Mouse (Mus musculus) spleen, postnatal 14 days (tissue): ENCODE data around the gene Kctd2.

ENCODE experiments used
- DNase-seq, 2 experiments: peaks; one replicate each; pipeline ENCODE4 v3.0.0; 2021 to 2022; ENCODE audit warnings: low spot score in 2 of 2

Kctd2 gene

GRCm38 (mm10) chr11:115400630-115401391, 19.1 kb upstream of the Kctd2 start:
- no peak for DNase-seq

GRCm38 (mm10) chr11:115403338-115404124, 16.4 kb upstream of the Kctd2 start, which contains the start of gene Mrpl58:
Mrpl58 (plus strand) TSS chr11:115403752.
- peak; percentile 63 to 78 for DNase-seq

- no peak for DNase-seq
Measured at GRCm38 (mm10) chr11:115405723-115406122, 14.2 kb upstream of the Kctd2 start.

GRCm38 (mm10) chr11:115406858-115407401, 13.0 kb upstream of the Kctd2 start:
- no peak for DNase-seq

GRCm38 (mm10) chr11:115408266-115408920, 11.5 kb upstream of the Kctd2 start:
- no peak for DNase-seq

- no peak for DNase-seq
Measured at GRCm38 (mm10) chr11:115409556-115409955, 10.4 kb upstream of the Kctd2 start.

GRCm38 (mm10) chr11:115420336-115421190, 635 bp downstream of the Kctd2 start:
- DNase-seq: peak; percentile 31 to 38

- DNase-seq: no peak
Measured at GRCm38 (mm10) chr11:115421328-115421727, 1.4 kb downstream of the Kctd2 start.

- no peak for DNase-seq
Measured at GRCm38 (mm10) chr11:115421972-115422371, 2.0 kb downstream of the Kctd2 start.

GRCm38 (mm10) chr11:115423091-115423490, 3.2 kb downstream of the Kctd2 start:
- no peak for DNase-seq

GRCm38 (mm10) chr11:115424666-115425065, 4.7 kb downstream of the Kctd2 start:
- no peak for DNase-seq

GRCm38 (mm10) chr11:115425671-115426070, 5.7 kb downstream of the Kctd2 start:
- no peak for DNase-seq

- DNase-seq: peak in 1 of 2 experiments; percentile 51
Measured at GRCm38 (mm10) chr11:115427482-115428331, 7.8 kb downstream of the Kctd2 start.

- DNase-seq: no peak
Measured at GRCm38 (mm10) chr11:115429307-115429706, 9.4 kb downstream of the Kctd2 start.

GRCm38 (mm10) chr11:115430561-115430960, 10.6 kb downstream of the Kctd2 start:
- DNase-seq: no peak

- no peak for DNase-seq
Measured at GRCm38 (mm10) chr11:115432814-115433213, 12.9 kb downstream of the Kctd2 start.

GRCm38 (mm10) chr11:115433342-115433741, 13.4 kb downstream of the Kctd2 start:
- no peak for DNase-seq

- no peak for DNase-seq
Measured at GRCm38 (mm10) chr11:115435596-115436337, 15.8 kb downstream of the Kctd2 start.

GRCm38 (mm10) chr11:115437571-115438122, 17.7 kb downstream of the Kctd2 start:
- no peak for DNase-seq
